Mouse (Mus musculus) CH12.LX (cell line): ENCODE results near the gene Wdr19. TPM values are rescaled to one million over a fixed set of nuclear protein-coding genes. Genes with fewer than 3 reads are reported as not detected.

ENCODE experiments used
- DNase-seq: peaks from one replicate; pipeline ENCODE4 v3.0.0-alpha.2; 2013; ENCODE audit errors: extremely low read depth
- H3K27ac ChIP-seq: 2 replicates; pipeline ENCODE4 v1.5.1; 2012; ENCODE audit warnings: low read depth, mild to moderate bottlenecking, control low read depth, moderate library complexity; ENCODE audit not compliant: insufficient read depth
- H3K27me3 ChIP-seq: replicated peaks from 2 replicates; pipeline ENCODE3; 2012; ENCODE audit warnings: inconsistent platforms
- H3K36me3 ChIP-seq, 2 experiments: replicated peaks in 1 of 2; 2 replicates each; pipeline versions ENCODE3 to v1.6.1; 2012; ENCODE audit warnings: inconsistent platforms in 1 of 2, low read length in 1 of 2, mild to moderate bottlenecking in 1 of 2, mixed read lengths in 1 of 2, moderate library complexity in 1 of 2; ENCODE audit not compliant: control insufficient read depth in 1 of 2, insufficient read depth in 1 of 2
- H3K4me1 ChIP-seq, 2 experiments: 2 replicates each; pipeline ENCODE4 v1.6.1; 2012; ENCODE audit warnings: inconsistent platforms in 1 of 2, moderate library complexity in 1 of 2; ENCODE audit not compliant: insufficient read depth in 2 of 2, control insufficient read depth in 1 of 2
- H3K4me2 ChIP-seq: 2 replicates; pipeline ENCODE4 v1.6.1; 2012; ENCODE audit warnings: low read depth, mild to moderate bottlenecking, control low read depth; ENCODE audit not compliant: poor library complexity, insufficient read depth, severe bottlenecking
- H3K4me3 ChIP-seq, 3 experiments: fragments of 150-350 bp in 1 of 3; sonication (generic) in 1 of 3; replicated peaks in 1 of 3; 2 replicates each; pipeline versions ENCODE3 to v1.5.1; 2011 to 2012; ENCODE audit warnings: low read depth in 2 of 3, low read length in 2 of 3, mild to moderate bottlenecking in 2 of 3, moderate library complexity in 2 of 3, control low read depth in 1 of 3, improper control_type of control experiment in 1 of 3, inconsistent platforms in 1 of 3, mixed read lengths in 1 of 3; ENCODE audit not compliant: poor library complexity in 1 of 3
- H3K79me2 ChIP-seq: replicated peaks from 2 replicates; pipeline ENCODE4 v1.6.1; 2012; ENCODE audit warnings: mild to moderate bottlenecking, moderate library complexity; ENCODE audit not compliant: control insufficient read depth, poor library complexity, insufficient read depth, severe bottlenecking; ENCODE audit errors: extremely low read depth
- H3K9ac ChIP-seq: 2 replicates; pipeline ENCODE4 v1.6.1; 2012; ENCODE audit warnings: low read depth, mild to moderate bottlenecking, control low read depth, moderate library complexity; ENCODE audit not compliant: insufficient read depth
- H3K9me3 ChIP-seq: replicated peaks from 2 replicates; pipeline ENCODE3; 2012; ENCODE audit warnings: low read length, inconsistent platforms, mixed read lengths
- BHLHE40 ChIP-seq: IDR thresholded peaks from 2 replicates; pipeline ENCODE4 v1.6.1; 2011; ENCODE audit warnings: mild to moderate bottlenecking, low read depth, low read length, improper control_type of control experiment
- CHD1 ChIP-seq: IDR thresholded peaks from 2 replicates; pipeline ENCODE4 v1.6.1; 2012; ENCODE audit warnings: low read depth, low read length, improper control_type of control experiment, inconsistent platforms
- CTCF ChIP-seq, 2 experiments: IDR thresholded peaks in 1 of 2; conservative IDR thresholded peaks in 1 of 2; 2 replicates each; pipeline ENCODE4 v1.5.1; 2011 to 2012; ENCODE audit warnings: low read depth in 2 of 2, low read length in 2 of 2, improper control_type of control experiment in 1 of 2, inconsistent platforms in 1 of 2, mild to moderate bottlenecking in 1 of 2, moderate library complexity in 1 of 2
- E2F4 ChIP-seq: IDR thresholded peaks from 2 replicates; pipeline ENCODE4 v1.6.1; 2011; ENCODE audit warnings: low read depth, low read length, improper control_type of control experiment; ENCODE audit not compliant: insufficient replicate concordance
- ELF1 ChIP-seq: IDR thresholded peaks from 2 replicates; pipeline ENCODE4 v1.6.1; 2014; ENCODE audit warnings: low read depth, mild to moderate bottlenecking, inconsistent platforms, low read length, improper control_type of control experiment
- EP300 ChIP-seq: IDR thresholded peaks from 2 replicates; pipeline ENCODE4 v1.6.1; 2011; ENCODE audit warnings: low read length, improper control_type of control experiment
- HCFC1 ChIP-seq: IDR thresholded peaks from 2 replicates; pipeline ENCODE4 v1.6.1; 2012; ENCODE audit warnings: low read depth, mild to moderate bottlenecking, inconsistent platforms, low read length, improper control_type of control experiment
- IRF4 ChIP-seq: IDR thresholded peaks from 2 replicates; pipeline ENCODE4 v1.6.1; 2014; ENCODE audit warnings: low read depth, mild to moderate bottlenecking, inconsistent platforms, low read length, improper control_type of control experiment
- JUN ChIP-seq: IDR thresholded peaks from 2 replicates; pipeline ENCODE4 v1.6.1; 2011; ENCODE audit warnings: low read depth, mild to moderate bottlenecking, low read length, improper control_type of control experiment, moderate library complexity; ENCODE audit not compliant: insufficient read depth
- MAFK ChIP-seq: IDR thresholded peaks from 2 replicates; pipeline ENCODE4 v1.6.1; 2011; ENCODE audit warnings: low read length, improper control_type of control experiment; ENCODE audit not compliant: insufficient replicate concordance
- MAX ChIP-seq: IDR thresholded peaks from 2 replicates; pipeline ENCODE4 v1.6.1; 2011; ENCODE audit warnings: low read length, improper control_type of control experiment
- MAZ ChIP-seq: IDR thresholded peaks from 2 replicates; pipeline ENCODE4 v1.6.1; 2012; ENCODE audit warnings: low read depth, mild to moderate bottlenecking, inconsistent platforms, low read length, improper control_type of control experiment, moderate library complexity
- MEF2A ChIP-seq: IDR thresholded peaks from 2 replicates; pipeline ENCODE4 v1.6.1; 2014; ENCODE audit warnings: low read depth, mild to moderate bottlenecking, inconsistent platforms, low read length, improper control_type of control experiment, borderline replicate concordance
- MYC ChIP-seq: IDR thresholded peaks from 2 replicates; pipeline ENCODE4 v1.6.1; 2011; ENCODE audit warnings: low read depth, mild to moderate bottlenecking, improper control_type of control experiment, low read length
- NELFE ChIP-seq: IDR thresholded peaks from 2 replicates; pipeline ENCODE4 v1.6.1; 2011; ENCODE audit warnings: low read depth, low read length, improper control_type of control experiment
- NRF1 ChIP-seq: IDR thresholded peaks from 2 replicates; pipeline ENCODE4 v1.6.1; 2014; ENCODE audit warnings: low read depth, mild to moderate bottlenecking, inconsistent platforms, low read length, improper control_type of control experiment, moderate library complexity
- PAX5 ChIP-seq: IDR thresholded peaks from 2 replicates; pipeline ENCODE4 v1.6.1; 2012; ENCODE audit warnings: low read length, inconsistent platforms, mixed read lengths
- POLR2AphosphoS2 ChIP-seq: IDR thresholded peaks from 2 replicates; pipeline ENCODE4 v1.6.1; 2011; ENCODE audit warnings: low read depth, low read length, improper control_type of control experiment
- RCOR1 ChIP-seq: conservative IDR thresholded peaks from 2 replicates; pipeline ENCODE4 v1.6.1; 2012; ENCODE audit warnings: low read depth, mild to moderate bottlenecking, inconsistent platforms, low read length, improper control_type of control experiment
- SIN3A ChIP-seq: IDR thresholded peaks from 2 replicates; pipeline ENCODE4 v1.6.1; 2012; ENCODE audit warnings: low read length, improper control_type of control experiment, inconsistent platforms
- SMC3 ChIP-seq: IDR thresholded peaks from 2 replicates; pipeline ENCODE4 v1.6.1; 2011; ENCODE audit warnings: low read depth, low read length, improper control_type of control experiment
- TBP ChIP-seq: conservative IDR thresholded peaks from 2 replicates; pipeline ENCODE4 v1.6.1; 2011; ENCODE audit warnings: low read depth, low read length, improper control_type of control experiment
- TCF12 ChIP-seq: IDR thresholded peaks from 2 replicates; pipeline ENCODE4 v1.6.1; 2014; ENCODE audit warnings: low read depth, mild to moderate bottlenecking, inconsistent platforms, low read length, improper control_type of control experiment
- UBTF ChIP-seq: IDR thresholded peaks from 2 replicates; pipeline ENCODE4 v1.6.1; 2012; ENCODE audit warnings: low read depth, mild to moderate bottlenecking, inconsistent platforms, low read length, improper control_type of control experiment, moderate library complexity
- USF2 ChIP-seq: conservative IDR thresholded peaks from 2 replicates; pipeline ENCODE4 v1.6.1; 2011; ENCODE audit warnings: low read depth, low read length, improper control_type of control experiment
- ZKSCAN1 ChIP-seq: IDR thresholded peaks from 2 replicates; pipeline ENCODE4 v1.6.1; 2012; ENCODE audit warnings: low read depth, inconsistent platforms, low read length, improper control_type of control experiment, borderline replicate concordance
- ZMIZ1 ChIP-seq: IDR thresholded peaks from 2 replicates; pipeline ENCODE4 v1.6.1; 2012; ENCODE audit warnings: low read depth, mild to moderate bottlenecking, inconsistent platforms, low read length, improper control_type of control experiment
- ZNF384 ChIP-seq: IDR thresholded peaks from 2 replicates; pipeline ENCODE4 v1.6.1; 2012; ENCODE audit warnings: low read depth, low read length, improper control_type of control experiment, inconsistent platforms
- dilution Hi-C: fragments of 300-500 bp; cut with MboI; formaldehyde crosslinking; loops from 2 replicates; pipeline ENCODE4 v1.14.3; 2020; ENCODE audit warnings: low sequenced_read_pairs; ENCODE audit not compliant: extremely low pct_unique_long_range_greater_than_20kb, extremely low pct_ligation_motif_present
- in situ Hi-C: fragments of 300-500 bp; cut with MboI; formaldehyde crosslinking; loops from 3 replicates; pipeline ENCODE4 v1.14.3; 2019; ENCODE audit warnings: low sequenced_read_pairs, low pct_ligation_motif_present, low pct_unique_long_range_greater_than_20kb, mixed read lengths
- polyA plus RNA-seq: library from polyadenylated mRNA; unstranded; fragments of >175 nt; gene quantifications from 2 replicates; pipeline ENCODE4 v1.2.1, GENCODE M21; 2012; ENCODE audit warnings: low read depth; ENCODE audit not compliant: insufficient read length
- total RNA-seq, 2 experiments: library from RNA; depleted of rRNA; stranded (reverse); fragments of 300-350 nt in 1 of 2; fragments of >200 nt in 1 of 2; gene quantifications; 2 replicates each; pipeline ENCODE4 v1.2.3; 2012 to 2014

Gene Wdr19
- total and polyA plus RNA-seq, 3 experiments: 1.4 to 1.7 (median 1.5) TPM

GRCm38 (mm10) chr5:65181160-65181793 is 18.2 kb upstream of the Wdr19 start:
- no peak overlapping the region for H3K27ac ChIP-seq
- dilution Hi-C loops: no loop called here
- H3K36me3 ChIP-seq: no peaks in the 10 kb centered on the region
- no peak overlapping the region for H3K4me3 ChIP-seq
- no peak for DNase-seq
- TF ChIP-seq TBP (no peak), PAX5 (no peak), CHD1 (no peak), NRF1 (no peak), MAX (no peak), HCFC1 (no peak), NELFE (no peak), RCOR1 (no peak), ELF1 (no peak), CTCF (conservative IDR thresholded peaks at IDR 0.05 in 1 of 2, IDR thresholded peaks at IDR 0.05 in 1 of 2; ENCODE audit: low read depth in 2 of 2, low read length in 2 of 2) (no peak), EP300 (no peak)
- in situ Hi-C loops: no loop called here
- H3K9ac ChIP-seq: no peak overlapping the region
- H3K79me2 ChIP-seq: no peaks in the 10 kb centered on the region
- H3K27me3 ChIP-seq: no peaks in the 10 kb centered on the region
- no peak overlapping the region for H3K4me2 ChIP-seq
- no peaks in the 10 kb centered on the region for H3K9me3 ChIP-seq
- no peaks in the 10 kb centered on the region for H3K4me1 ChIP-seq

GRCm38 (mm10) chr5:65181794-65182169 is 17.7 kb upstream of the Wdr19 start:
- H3K79me2 ChIP-seq: no peaks in the 10 kb centered on the region
- H3K9me3 ChIP-seq: no peaks in the 10 kb centered on the region
- in situ Hi-C loops: no loop called here
- no peak overlapping the region for H3K9ac ChIP-seq
- no peak for DNase-seq
- H3K27ac ChIP-seq: no peak overlapping the region
- H3K27me3 ChIP-seq: no peaks in the 10 kb centered on the region
- H3K4me2 ChIP-seq: no peak overlapping the region
- TF ChIP-seq JUN (no peak), ZNF384 (no peak), SMC3 (no peak), MYC (no peak), ZMIZ1 (no peak), MAZ (no peak)
- no peaks in the 10 kb centered on the region for H3K36me3 ChIP-seq
- H3K4me3 ChIP-seq: no peak overlapping the region
- dilution Hi-C loops: no loop called here
- no peaks in the 10 kb centered on the region for H3K4me1 ChIP-seq

- H3K36me3 ChIP-seq: no peaks in the 10 kb centered on the region
- H3K27me3 ChIP-seq: no peaks in the 10 kb centered on the region
- no peak overlapping the region for H3K4me3 ChIP-seq
- no peak overlapping the region for H3K27ac ChIP-seq
- H3K79me2 ChIP-seq: no peaks in the 10 kb centered on the region
- no peak for DNase-seq
- no peaks in the 10 kb centered on the region for H3K9me3 ChIP-seq
- no peak overlapping the region for H3K4me2 ChIP-seq
- no peaks in the 10 kb centered on the region for H3K4me1 ChIP-seq
- dilution Hi-C loops (no loop called here), in situ Hi-C loops (no loop called here)
- H3K9ac ChIP-seq: no peak overlapping the region
- TF ChIP-seq UBTF: no peak
- TF ChIP-seq USF2: no peak
- TF ChIP-seq IRF4: no peak
- no peak for TF ChIP-seq MAFK
- no peak for TF ChIP-seq TCF12
- no peak for TF ChIP-seq BHLHE40
- no peak for TF ChIP-seq PAX5
- TF ChIP-seq E2F4: no peak
- TF ChIP-seq SIN3A: no peak
- TF ChIP-seq RCOR1: no peak
- TF ChIP-seq POLR2AphosphoS2: no peak
- no peak for TF ChIP-seq TBP
- TF ChIP-seq HCFC1: no peak
- no peak for TF ChIP-seq MEF2A
- no peak for TF ChIP-seq NRF1
- TF ChIP-seq ZKSCAN1: no peak
Measured at GRCm38 (mm10) chr5:65182268-65182667, 17.2 kb upstream of the Wdr19 start.
